Mouse (Mus musculus) embryonic facial prominence, embryonic 11.5 days (tissue): ENCODE measurements around the gene Pdzph1. TPM values are rescaled to one million over a fixed set of nuclear protein-coding genes. Genes with fewer than 3 reads are reported as not detected.

Source experiments
- ATAC-seq: fragments of 200-750 bp; cut with Nextera tagmentation; replicated peaks from 2 replicates; pipeline ENCODE4 v1.8.0; 2017; ENCODE audit warnings: low read depth; ENCODE audit not compliant: insufficient number of reproducible peaks, low FRiP score, low TSS enrichment
- DNase-seq: peaks from one replicate; pipeline ENCODE4 v3.0.0-alpha.2; 2015; ENCODE audit warnings: low spot score
- H3K27ac ChIP-seq: fragments of 300-500 bp; sonication (generic); replicated peaks from 2 replicates; pipeline ENCODE4 v1.5.1; 2014; ENCODE audit warnings: mild to moderate bottlenecking, low read depth, low read length, control low read depth
- H3K27me3 ChIP-seq: fragments of 300-500 bp; sonication (generic); 2 replicates; pipeline ENCODE4 v1.6.1; 2014; ENCODE audit warnings: mild to moderate bottlenecking, low read length, moderate library complexity, mixed read lengths; ENCODE audit not compliant: control insufficient read depth, insufficient read depth
- H3K36me3 ChIP-seq: fragments of 300-500 bp; sonication (generic); replicated peaks from 2 replicates; pipeline ENCODE4 v1.6.1; 2014; ENCODE audit warnings: low read depth, mild to moderate bottlenecking, low read length, moderate library complexity, mixed read lengths; ENCODE audit not compliant: control insufficient read depth, insufficient read depth
- H3K4me1 ChIP-seq: fragments of 300-500 bp; sonication (generic); 2 replicates; pipeline ENCODE4 v1.6.1; 2014; ENCODE audit warnings: low read length, mixed read lengths; ENCODE audit not compliant: control insufficient read depth, insufficient read depth
- H3K4me2 ChIP-seq: fragments of 300-500 bp; sonication (generic); 2 replicates; pipeline ENCODE4 v1.6.1; 2014; ENCODE audit warnings: low read depth, mild to moderate bottlenecking, control low read depth, low read length, moderate library complexity
- H3K4me3 ChIP-seq: fragments of 300-500 bp; sonication (generic); 2 replicates; pipeline ENCODE4 v1.5.1; 2014; ENCODE audit warnings: low read depth, low read length, control low read depth
- H3K9ac ChIP-seq: fragments of 300-500 bp; sonication (generic); replicated peaks from 2 replicates; pipeline ENCODE4 v1.6.1; 2014; ENCODE audit warnings: mild to moderate bottlenecking, control low read depth, low read length
- H3K9me3 ChIP-seq: fragments of 300-500 bp; sonication (generic); replicated peaks from 2 replicates; pipeline ENCODE4 v1.6.1; 2016; ENCODE audit warnings: mild to moderate bottlenecking, low read length, inconsistent platforms, mixed read lengths; ENCODE audit not compliant: control insufficient read depth
- polyA plus RNA-seq: library from polyadenylated mRNA; unstranded; fragments of >200 nt; fragmentation: Nextera tagmentation; extraction: Ambion mirVana; gene quantifications from 2 replicates; pipeline ENCODE4 v1.2.1, GENCODE M21; 2014

The Pdzph1 gene
- polyA plus RNA-seq, 1 experiment from 2014 or later = 2.9 TPM

DNA sequence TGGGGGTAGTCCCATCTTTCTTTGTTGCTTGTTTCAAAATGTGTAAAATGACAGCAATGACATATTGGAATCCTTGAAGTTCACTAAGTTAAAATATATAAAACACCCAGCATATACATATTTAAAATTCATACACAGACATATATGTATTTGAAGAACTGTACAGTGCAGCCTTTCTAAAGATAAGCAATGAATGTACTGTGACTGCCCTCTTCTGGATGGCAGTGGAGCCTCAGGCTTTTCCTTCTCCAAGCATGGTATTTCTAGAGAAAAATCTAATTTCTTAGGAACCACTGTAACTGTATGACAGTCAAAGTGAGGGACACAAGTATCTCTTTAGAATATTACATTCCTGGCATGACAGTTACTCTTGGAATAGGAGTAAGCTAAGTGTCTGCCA lies 120.4 kb downstream of the Pdzph1 start:
- Histone ChIP-seq H3K4me1 (no peaks in the 10 kb centered on the region), H3K9ac (no peak overlapping the region), H3K27ac (no peak overlapping the region), H3K4me3 (no peak overlapping the region), H3K27me3 (no peaks in the 10 kb centered on the region), H3K9me3 (no peaks in the 10 kb centered on the region), H3K36me3 (no peaks in the 10 kb centered on the region), H3K4me2 (no peak overlapping the region)
- DNase-seq = peak; percentile 24
- no peak for ATAC-seq

Other genes with a start within 250 kb of the Pdzph1 start
- gene Nudt12, start 22.0 kb upstream of the Pdzph1 start, polyA plus RNA-seq = 6.1 and 6.4 TPM in 2 replicates